Mouse (Mus musculus): ENCODE measurements around the gene Slc9a8. TPM values are rescaled to one million over a fixed set of nuclear protein-coding genes. Genes with fewer than 3 reads are reported as not detected.

Slc9a8 gene
- total RNA-seq, 2 experiments from 2014 or later: 29.4 to 30.5 TPM

DNA sequence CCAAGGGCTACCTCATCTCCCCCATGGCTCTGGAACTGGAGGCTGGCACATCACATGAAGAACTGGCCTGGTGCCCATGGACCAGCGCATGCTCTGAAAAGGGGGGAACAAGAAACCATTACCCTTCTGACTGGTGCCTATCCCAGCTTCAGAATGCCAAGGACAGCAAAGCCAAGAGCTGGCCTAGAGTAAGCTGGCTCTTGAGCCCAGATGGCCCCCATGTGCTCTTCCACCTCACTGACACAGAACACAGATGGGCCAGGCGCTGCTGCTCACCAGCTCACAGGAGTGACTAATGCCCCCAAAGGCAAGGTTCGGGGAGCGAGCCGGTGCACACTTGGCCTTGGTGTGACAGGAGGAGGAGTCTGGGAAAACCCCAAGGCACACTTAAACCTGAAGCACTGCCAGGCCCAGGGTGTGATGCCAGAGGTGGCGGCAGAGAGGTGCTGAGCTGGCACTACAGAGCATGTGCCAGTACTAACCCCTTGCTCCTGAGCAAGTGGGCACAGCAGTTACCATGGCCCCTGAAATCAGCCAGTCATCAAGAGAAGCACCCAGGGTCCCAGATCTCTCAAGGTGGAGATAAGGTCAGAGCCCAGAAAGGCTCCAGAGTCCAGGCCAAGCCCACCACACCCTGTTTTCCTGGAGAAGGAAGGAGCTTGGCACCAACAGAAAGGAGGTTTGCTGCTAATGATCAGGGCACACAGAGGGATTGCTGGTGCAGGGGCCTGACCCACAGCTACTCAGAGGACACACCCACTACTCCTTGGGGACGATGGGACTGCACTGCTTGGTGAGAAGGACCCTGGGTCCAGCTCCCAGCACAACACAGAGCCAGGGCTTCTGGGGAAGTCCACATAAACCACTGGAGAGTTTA, 64.2 kb downstream of the Slc9a8 start:
- peak; percentile 81 for DNase-seq

DNA sequence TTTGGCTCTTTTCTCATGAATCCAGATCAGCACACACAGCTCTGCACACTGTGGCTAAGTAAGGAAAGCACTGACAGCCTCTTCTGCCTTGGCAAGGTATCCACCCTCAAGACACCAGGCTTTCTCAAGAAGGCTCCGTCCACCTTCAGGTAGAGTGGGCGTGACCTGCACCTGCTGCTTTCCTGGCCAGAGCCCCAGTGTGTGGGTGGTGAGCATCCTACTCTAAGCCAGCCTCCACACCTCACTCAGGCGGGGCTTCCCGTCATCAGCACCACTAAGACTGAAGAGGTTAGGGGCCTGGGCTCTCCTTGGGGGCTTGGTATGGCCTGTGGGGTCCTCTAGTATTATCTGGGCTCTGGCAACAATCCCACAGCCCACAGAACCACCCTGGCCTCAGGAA, 65.1 kb downstream of the Slc9a8 start:
- no peak for DNase-seq

DNA sequence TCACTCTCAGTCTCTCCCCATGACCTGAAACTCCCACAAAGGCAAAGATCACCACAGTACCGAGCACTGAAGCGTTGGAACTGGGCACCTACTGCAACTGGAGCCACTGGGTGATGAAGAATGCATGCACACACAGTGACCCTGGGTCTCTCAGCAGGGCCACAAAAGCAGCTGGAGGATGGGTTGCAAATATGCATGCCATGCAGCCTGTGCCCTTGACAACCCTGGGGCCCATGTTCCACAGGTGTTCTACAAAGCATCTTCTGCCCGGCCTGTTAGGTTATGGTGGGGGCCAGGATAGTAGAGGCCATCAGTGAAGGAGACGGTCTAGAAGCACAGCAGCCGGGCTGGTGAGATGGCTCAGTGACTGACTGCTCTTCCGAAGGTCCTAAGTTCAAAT, 66.0 kb downstream of the Slc9a8 start:
- DNase-seq: no peak

DNA sequence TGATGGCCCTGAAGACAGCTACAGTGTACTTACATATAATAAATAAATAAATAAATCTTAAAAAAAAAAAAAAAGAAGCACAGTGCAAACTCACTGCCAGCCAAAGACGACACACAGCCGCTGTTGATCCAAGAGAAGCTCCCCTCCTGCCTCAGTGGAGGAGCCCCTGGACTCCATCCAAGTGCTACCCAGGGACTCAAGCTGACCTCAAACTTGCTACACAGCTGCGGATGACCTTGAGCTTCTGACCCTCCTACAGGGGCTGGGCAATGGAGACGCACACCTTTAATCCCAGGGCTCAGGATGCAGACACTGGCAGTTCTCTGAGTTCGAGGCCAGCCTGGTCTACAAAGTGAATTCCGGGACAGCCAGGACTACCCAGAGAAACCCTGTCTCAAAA, 66.5 kb downstream of the Slc9a8 start:
- no peak for DNase-seq

DNA sequence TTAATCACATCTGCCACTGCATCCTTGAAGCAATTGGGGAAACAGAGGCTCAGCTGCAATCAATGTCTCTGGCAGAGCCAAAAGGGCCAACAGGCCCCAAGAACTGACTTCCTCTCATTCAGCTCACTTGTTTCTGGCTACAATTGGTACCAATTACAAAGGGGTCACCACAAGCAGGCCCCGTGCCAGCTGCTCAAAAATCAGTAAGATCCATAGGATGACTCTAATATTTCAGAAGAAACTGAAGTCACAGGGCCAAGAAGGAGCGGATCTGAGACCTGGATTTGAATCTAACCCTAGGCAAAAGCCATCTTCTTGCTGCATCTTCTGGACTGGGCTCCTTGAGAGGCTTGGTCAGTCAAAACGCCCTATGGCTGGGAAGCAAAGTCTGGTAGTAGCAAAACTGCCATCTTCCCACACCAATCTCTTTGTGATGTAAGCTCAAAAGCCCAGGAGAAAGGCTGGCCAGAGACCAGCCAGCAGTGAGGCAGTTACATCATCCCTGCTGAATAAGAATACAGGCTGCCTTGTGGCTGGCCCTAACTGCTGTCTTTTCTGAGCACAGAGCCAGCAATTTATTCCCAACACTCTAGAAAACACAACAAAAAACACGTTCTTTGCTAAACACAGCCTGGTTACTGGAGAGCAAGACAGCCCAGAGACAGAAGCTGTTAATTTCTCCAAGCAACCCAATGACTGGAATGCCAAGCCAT, 69.5 kb downstream of the Slc9a8 start:
- DNase-seq: no peak

DNA sequence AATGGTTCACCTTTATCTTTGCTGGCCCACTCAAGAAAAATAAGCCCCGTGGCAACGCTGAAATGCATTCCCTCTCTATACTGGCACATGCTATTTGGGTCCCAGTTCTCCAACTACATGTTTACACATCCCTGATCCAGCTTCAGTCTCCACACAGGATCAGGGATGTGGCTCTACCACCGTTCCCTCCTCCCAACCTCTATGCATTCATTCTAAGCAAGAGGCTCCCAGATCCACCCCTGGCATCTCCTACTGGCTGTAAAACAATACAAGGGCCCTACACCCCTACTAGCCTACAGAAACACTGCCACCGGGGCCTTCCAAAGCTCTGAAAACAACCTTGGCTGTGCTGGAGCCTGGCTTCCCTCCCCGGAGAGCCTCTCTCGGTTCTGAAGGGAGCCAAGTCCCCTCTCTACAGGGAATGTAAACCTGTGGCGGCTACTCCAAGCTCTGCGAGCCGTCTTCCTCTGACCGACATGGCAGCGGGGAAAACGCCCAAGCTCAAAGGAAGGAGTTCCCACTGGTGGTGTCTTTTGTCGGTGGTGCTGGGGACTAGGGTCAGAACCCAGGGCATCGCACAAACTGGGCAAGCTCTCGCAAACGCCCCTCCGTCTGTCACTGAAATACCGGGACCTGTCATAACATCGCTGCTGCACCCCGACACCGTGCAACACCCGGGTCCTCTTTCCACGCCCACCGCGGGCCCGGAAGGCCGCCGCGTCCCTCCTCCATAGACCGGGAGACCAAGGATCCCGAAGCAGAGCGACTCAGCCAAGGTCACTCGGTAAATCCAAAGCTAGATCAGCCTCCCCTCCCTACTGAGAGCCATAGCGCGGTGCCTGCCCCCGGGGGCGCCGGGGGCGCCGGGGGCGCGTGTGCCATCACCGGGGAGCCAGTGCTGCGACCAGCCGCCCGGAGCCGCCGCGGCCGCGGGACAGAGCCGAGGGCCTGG, 70.5 kb downstream of the Slc9a8 start, which contains the start of gene Rnf114:
TSS of gene Rnf114 (plus strand) at position 889 of the 952 bp plus-strand sequence.
- DNase-seq: peak; percentile 49

DNA sequence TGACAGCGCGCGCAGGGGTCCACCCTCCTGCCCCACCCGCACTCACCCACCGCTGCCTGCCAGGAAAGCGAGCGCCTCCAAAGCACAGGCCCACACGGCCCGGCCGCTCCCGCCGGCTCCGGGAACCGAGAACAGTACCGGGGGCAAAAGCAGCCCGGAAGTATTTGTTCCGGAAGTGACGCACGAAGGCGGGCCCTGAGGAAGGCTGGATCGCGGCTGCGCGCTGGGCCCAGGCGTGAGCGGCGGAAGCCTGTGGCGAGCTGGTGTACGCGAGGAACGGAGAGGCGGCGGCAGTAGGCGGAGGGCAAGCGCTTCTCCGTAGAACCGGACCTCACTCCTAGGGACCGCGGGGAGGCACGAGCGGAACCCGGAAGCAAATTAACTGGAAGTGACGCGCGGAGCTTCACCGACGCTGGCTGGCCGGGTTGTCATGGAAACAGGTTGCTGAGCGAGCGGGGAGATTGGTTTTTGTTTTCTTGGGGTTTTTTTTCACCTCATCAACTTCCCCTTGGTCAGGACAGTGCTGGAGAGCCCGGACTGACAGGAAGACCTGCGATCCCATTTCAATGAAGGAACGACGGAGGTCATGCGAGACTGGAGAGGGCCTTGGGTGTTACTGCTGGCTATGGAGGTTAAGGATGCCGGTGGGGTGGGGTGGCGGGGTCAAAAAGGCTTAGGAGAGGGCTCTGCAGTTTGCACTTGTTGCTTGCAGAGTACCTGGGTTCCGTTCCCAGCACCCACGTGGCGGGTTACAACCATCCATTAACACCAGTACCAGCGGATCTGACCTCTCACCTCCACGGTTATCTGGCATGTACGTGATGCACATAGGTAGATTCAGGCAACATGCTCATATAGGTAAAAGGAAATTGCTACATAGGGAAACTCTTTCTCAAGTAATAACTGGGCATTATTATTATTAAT, 71.5 kb downstream of the Slc9a8 start, which contains the start of gene Spata2:
TSS of gene Spata2 (minus strand) at position 175 of the 924 bp plus-strand sequence.
- DNase-seq: peak; percentile 93

DNA sequence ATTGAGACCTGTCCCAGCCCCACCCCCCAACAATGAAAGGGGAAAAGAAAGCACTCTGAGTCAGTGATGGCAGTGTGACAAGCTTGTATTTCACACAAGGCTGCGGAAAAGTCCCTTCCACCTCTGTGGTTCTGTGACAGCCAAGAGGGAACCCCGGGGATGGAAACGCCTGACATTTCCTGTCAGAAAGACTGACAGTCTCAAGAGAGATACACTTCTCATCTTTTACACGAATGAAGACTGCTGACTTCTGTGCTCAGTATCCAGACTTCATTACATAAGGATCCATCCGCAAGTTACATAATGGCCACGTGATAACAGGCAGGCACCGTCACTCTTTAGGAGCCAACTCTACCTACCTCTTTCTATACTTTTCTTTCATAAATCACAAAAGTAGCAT, 74.9 kb downstream of the Slc9a8 start:
- no peak for DNase-seq

DNA sequence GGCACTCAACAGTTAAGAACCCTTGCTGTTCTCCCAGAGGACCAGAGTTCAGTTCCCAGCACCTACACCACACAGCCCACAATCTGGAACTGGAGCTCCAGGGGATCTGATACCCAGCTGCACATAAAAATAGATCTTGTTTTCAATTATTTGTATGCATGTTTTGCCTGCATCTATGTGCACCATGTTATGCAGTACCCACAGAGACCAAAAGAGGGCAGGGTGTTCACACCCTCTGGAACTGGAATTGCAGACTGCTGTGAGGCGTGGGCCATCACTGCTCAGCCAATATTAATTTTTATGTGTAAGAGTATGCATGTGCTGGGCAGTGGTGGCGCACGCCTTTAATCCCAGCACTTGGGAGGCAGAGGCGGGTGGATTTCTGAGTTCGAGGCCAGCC, 75.8 kb downstream of the Slc9a8 start:
- peak; percentile 71 for DNase-seq

DNA sequence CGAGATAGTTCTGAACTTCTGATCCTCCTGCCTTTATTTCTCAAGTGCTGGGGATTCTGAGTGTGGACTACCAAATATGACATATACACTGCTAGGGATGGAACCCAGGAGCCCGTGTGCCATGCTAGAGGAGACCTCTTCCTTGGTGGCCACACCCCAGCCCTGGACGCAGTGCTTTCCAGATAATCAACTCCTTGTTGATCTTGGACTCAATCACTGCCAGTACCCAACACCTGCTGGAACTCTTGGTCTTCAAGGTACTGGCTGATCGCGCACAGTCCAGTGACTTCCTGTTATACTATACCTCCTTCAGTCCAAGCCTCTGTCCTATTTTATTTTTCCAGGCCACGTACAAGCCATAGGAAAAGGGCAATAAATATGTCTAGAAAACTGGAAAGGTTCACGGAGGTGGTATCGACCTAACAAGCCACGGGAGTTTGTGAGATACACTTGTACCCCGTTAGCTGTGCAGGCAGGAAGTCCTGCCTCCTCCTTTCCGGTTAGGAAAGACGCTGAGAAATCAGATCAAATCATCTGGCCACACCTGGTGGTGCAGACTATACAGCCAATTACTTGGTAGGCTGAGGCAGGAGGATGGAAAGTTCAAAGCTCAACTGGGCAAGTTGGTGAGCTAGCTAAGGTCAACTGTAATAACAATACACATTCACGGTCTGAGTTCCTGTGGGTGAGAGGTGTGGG, 81.2 kb downstream of the Slc9a8 start:
- DNase-seq: no peak

DNA sequence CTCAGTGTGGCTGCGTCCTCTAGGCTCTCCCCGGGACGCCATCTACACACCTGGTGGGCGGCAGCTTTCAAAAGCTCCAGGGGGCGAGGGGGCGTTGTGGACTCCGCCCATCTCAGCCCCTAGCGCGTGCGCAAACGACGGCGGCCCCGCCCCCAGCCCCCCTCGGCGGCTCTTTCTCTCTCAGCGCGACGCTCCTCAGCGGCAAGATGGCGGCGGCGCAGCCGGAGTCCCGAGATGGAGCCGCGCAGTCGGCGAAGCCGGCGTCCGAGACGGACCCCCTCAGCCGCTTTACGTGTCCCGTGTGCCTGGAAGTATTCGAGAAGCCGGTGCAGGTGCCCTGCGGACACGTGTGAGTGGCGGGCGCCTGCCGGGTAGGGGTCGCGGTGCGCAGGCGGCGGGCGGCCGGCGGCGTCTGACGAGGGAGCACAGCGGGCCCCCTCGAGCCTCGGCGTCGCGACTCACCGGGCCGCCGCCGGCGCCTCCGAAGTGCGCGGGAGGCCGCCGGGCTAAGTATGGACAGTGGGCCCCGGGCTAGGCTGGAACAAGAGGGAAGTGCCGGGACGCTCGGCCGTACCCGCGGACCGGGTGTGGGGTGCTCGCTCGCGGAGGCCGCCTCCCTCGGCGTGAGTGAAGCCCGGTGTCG, 81.9 kb downstream of the Slc9a8 start:
- DNase-seq: peak; percentile 94

DNA sequence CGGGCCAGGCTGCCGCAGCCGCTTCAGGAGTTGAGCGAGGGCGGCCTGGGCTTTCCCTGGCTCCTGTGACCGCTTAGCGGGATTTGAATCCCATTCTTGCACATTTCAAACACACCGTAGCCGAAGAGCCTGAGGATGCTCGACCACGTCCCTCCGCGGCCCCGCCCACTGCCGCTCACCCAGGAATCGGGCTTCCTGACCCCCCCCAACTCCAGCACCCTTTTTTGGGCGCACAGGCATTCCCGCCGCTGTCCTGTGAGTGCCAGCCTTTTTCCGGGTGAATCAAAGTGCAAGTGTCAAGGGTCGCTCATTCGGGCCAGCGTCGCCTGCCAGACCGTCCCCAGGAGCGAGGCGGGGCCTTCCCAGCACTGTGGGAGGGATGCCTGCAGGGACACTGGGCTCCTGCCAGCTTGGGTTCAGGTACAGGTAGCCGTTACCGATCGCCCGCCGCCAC, 82.4 kb downstream of the Slc9a8 start:
- peak; percentile 65 for DNase-seq

DNA sequence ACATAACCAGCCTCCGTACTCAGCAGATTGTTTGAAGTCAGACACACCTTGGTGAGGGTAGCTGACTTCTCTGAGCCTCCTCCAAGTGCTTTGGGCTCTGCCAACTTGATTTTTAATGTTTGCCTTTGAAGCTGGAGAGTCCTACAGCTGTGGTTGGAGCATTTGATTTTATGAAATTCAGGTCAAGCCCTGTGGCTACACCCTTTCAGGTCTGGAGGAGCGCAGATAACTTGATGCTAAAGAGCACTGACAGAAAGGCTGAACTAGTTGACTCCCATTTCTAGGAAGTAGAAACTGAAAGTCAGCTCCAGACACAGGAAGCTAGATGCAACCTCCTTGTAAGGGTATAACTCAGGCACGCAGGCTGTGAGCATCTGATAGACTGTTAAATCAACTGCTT, 83.6 kb downstream of the Slc9a8 start:
- DNase-seq: no peak

DNA sequence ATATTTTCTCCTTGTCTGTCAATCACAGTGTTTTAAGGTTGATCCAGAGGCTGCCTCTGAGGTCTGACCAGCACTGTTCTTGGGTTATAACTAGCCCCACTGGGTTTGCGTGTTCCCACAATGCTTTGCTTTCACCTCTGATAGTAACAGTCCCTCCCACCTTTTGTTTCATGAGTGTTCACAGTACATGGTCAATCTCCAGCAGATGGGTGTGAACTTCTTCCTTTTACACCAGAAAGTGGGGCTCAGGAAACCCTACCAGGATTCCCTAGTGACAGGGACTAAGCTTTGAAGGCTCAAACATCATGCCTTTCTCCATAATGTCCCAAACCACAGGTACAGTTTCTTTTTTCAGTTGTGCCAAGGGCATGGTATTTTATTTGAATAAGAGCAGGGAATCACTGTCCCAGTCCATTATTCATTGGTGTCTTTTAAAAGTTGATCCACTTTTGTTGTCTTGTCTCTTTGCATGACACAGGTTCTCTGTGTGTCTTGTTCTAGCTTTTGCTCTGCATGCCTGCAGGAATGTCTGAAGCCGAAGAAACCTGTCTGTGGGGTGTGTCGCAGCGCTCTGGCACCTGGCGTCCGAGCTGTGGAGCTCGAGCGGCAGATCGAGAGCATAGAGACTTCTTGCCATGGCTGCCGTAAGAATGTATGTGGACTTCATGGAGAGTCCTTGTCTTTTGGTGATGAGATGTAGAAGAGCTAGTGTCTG, 85.2 kb downstream of the Slc9a8 start:
- DNase-seq: no peak

DNA sequence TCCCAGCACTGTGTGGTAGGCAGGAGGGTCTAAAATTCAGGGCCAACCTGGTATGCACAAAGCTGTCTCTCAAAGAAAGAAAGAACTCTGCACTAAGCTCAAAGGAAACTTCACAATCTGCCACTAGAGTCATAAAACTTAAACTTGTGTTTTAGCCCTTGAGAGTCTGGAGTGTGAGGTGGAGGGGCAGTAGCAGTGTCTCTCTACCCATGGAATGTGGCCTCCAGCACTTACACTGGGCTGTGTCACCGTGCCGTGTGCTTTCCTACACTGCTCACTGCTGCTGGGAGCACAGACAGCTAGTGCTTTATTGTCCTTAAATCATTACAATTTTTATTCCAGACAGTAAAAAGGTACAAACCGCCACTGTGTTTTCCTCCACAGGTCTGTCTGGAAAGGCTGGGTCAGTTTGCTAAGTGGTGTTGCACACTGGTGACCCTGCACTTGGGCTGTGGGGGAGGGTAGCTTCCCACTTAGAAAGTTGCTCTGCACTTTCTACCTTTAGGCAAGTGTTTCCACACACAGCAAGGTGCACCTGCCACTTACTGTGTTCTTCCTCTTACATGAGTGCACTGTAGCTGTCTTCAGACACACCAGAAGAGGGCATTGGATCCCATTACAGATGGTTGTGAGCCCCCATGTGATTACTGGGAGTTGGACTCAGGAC, 86.3 kb downstream of the Slc9a8 start:
- no peak for DNase-seq

DNA sequence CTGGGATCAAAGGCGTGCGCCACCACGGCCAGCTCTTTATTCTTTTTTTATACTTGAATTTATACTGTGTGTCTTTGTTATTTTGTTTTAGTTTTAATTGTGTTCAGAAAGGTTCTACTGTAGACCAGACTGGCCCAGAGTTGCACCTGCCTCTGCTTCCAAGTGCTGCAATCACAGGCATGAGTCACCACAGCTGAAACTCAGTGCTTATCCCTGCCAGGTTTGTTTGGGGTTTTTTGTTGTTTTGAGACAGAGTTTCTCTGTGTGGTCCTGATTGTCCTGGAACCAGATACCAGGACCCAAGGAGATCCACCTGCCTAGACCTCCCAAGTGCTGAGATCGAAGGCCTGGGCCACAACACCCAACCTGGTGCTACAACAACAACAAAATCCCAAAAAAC, 87.1 kb downstream of the Slc9a8 start:
- no peak for DNase-seq

DNA sequence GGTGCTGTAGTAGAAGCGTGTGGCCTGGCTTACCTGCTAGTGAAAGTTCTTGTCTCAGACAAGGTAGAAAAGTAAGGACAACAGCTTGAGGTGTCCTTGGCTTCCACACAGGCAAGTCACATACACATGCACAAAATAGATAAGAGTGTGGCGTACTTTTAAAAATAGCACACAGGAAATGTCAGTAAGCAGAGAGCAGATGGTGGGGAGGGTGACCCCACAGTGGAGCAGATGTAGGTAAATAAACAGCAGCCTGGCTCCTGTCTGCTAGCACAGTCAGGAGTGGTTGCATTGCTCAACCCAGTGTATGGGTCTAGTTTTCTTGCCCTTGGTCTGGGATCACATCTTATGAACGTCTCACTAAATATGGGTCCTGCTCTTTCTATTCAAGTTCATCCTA, 89.0 kb downstream of the Slc9a8 start:
- DNase-seq: no peak

DNA sequence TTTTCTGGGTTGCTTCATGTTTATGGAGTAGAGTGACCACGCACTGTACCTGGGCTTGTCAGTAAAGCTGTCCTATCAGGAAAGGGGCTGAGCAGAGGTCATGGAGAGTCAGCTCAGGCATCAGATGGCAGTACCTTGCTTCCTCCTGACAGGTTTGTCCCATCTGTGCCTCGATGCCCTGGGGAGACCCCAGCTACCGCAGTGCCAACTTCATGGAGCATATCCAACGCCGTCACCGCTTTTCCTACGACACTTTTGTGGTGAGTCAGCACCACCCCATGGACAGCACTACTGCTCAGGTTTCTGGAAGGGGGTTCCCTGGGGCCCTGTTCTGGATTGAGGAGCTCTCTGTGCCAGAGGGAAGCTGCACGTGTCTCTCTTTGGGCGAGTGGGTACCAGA, 90.9 kb downstream of the Slc9a8 start:
- no peak for DNase-seq

DNA sequence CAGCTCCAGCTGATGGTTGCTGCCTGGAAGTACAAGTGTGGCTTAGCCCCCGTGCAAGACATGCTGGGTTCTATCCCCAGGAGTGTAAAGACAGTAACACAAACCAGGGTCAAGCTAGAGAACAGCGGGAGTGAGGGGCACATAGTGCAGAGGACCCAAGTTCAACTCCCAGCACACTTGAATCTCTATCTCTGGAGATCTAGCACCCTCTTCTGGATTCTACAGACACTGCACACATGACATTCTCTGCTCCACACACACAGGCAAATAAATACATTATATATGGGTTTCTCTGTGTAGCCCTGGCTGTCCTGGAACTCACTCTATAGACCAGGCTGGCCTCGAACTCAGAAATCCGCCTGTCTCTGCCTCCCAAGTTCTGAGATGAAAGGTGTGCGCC, 91.5 kb downstream of the Slc9a8 start:
- DNase-seq: no peak

Measured in heart, postnatal 4 days (tissue).